Mouse (Mus musculus): Measurements from ENCODE around the gene Fgr.

DNA sequence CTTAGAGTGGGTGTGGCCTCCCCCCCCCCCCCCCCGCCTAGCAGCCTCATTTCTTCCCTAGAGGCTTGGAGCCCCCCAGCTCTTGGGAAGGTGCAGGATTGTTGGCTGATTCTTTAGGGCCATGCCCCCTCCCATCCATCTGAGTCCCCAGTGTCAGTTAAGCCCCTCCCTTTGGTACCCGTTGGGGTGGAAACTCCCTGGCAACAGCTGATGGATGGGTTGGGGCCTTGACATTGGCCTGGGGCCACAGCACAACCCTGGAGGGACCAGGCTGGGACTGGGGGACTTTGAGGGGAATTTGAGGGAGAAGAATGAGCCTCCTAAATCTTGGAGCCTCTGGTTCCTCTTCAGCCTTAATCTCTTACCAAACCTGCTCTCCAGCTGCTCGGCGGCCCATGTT is 50.5 kb downstream of the Fgr start:
- TF ChIP-seq CTCF (IDR thresholded peaks at IDR 0.05; ENCODE audit: insufficient read depth, low read depth, low read length) (no peak), POLR2A (IDR thresholded peaks at IDR 0.05; ENCODE audit: insufficient read depth, low read depth, low read length) (no peak)

Data from olfactory bulb, adult 2 months (tissue).